Mouse (Mus musculus): Measurements from ENCODE around the gene Lsmem1. TPM values are rescaled to one million over a fixed set of nuclear protein-coding genes. Genes with fewer than 3 reads are reported as not detected.
A peak's percentile ranks its signal among the peaks of the same experiment; 100 is the strongest.

Lsmem1 gene
- 1 to 10 TPM in 1 of 4 experiments, under 1 TPM in 3; 0.66 to 1.5 (median 0.87) TPM for total RNA-seq (2022)

DNA sequence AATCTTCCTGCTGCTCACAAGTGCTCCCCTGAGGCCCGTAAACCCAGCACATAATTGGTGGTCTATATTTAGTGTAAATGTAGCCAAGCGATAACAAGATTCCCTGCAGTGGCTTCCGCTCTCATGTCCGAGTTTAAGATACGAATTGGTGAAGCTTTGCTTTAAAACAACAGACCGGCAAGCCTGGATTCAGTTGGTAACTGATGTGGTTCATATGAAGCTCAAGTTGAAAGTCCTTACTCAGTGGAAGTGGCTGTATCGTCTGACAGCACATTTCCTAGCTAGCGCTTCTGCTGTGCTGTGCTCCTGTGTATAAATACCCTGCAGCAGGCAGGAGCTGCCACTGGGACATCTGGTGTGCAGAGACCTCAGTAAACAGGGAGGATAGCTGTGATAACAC, at the start of gene Lsmem1:
TSS of gene Lsmem1 (minus strand) at position 189 of the 400 bp plus-strand sequence.
- DNase-seq (ENCODE audit: low spot score in 2 of 2): no peak

DNA sequence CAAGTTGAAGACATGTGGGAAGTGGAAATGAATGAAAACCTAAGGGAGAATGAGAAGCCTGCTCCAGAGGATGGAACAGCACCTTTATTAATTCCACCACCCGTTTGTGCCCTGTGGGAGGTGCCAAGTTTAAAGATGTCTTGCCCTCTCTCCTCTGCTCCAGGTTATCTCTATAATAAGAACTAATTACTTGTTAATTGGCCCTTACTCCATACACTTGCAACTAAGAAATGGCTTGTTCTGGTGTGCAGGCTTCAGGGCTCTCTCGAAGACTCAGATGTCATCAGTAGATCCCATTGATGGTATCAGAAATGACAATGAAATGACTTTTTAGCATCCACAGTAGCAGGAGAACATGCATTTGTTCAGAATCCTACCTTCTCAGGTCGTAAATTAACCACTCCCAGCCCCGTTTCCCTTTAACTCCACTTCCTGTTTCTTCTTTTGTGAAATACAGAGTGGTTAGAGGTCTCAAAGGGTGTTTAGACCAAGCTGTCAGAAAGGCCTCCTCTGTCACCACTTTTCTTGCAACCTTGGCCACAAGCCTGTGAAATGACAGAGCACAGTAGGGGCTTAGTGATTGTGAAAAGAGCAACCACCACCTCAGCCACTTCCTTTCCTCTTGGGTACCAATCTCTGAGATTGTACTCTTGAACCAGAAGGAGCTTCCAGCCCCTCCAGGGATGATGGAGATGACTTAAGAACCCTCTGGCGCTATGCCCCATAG, 49.3 kb upstream of the Lsmem1 start, which contains the start of gene Ifrd1:
TSS of gene Ifrd1 (minus strand) at position 51 of the 727 bp plus-strand sequence.
- DNase-seq (ENCODE audit: low spot score in 2 of 2): no peak

DNA sequence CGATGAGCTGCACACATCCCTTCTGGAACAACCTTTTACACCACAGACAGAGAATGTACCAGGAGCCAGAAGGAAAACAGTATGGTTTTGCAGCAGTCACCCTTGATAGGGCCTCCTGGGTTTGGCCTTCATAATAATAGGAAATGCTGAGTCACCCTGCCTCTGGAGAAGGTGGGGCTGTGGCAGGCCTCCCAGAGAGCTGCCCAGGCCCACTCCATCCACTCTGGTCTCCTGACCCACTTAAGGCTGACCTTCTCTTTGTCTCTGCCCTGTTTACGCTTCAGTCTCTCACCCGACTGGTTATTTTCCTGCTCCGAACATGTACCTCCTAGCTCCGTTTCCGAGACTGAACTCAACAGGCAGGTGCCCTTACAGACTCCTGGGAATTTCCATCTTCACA, 48.7 kb upstream of the Lsmem1 start:
- no peak for DNase-seq (ENCODE audit: low spot score in 2 of 2)

DNA sequence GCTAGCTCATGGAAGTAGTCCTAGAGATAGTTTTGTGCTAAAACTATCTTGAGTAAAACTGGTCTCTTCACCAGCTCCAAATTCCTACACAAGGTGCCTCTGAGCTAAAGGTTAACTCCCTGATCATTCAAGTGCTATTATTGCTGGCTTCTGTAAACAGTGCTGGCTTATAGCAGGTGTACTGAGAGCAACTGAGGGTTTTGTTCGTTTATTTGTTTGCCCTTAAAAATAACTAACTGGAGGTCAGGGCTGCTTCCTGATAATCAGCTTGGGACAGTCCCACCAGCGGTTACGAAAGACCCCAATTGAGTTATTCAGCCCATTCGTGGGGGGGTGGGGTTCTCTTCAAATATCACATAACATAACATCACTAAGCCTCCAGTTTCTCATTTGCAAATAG, 48.1 kb upstream of the Lsmem1 start:
- no peak for DNase-seq (ENCODE audit: low spot score in 2 of 2)

DNA sequence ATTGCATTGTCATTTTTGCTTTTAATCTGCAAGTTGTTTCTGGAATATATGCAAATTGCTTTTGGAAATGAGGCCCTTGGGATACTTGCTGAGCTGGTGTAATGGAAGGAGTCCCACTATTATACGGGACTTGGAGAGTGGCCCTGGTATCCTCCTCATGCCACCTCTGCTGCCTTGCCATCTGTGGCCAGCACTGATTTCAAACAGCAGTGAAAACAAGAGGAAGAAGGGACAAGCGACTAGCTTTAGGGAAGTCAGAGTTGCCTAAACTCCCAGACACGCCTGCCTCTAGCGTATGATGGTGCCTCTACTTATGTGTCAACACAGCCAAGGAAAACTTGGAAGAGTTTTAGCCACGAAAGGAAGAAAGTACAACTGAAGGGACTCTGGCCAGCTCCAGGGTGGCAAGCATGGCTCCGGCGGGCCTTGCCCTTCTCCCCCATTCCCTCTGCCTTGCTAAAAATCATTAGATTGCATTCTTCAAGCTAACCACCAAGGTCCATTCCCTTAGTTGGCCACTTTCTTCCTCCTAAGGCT, 46.2 kb upstream of the Lsmem1 start:
- DNase-seq (ENCODE audit: low spot score in 2 of 2): no peak

DNA sequence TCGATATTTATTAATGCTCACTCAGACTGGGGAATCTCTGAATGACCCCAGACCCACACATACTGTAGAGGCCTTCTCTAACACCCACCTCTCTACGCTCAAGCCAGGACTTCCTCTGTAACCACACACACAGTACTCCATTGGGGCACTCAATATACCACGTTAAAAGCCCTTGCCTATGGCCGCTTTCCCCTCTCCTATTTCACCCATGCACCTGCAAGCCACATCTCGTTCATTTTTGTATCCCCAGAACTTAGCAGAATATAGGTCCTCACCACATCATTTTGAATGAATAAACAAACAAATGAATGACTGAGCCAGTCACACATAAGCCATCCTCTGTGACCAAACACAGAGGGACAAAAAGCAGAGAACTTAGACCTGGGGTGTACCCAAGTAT, 45.6 kb upstream of the Lsmem1 start:
- no peak for DNase-seq (ENCODE audit: low spot score in 2 of 2)

DNA sequence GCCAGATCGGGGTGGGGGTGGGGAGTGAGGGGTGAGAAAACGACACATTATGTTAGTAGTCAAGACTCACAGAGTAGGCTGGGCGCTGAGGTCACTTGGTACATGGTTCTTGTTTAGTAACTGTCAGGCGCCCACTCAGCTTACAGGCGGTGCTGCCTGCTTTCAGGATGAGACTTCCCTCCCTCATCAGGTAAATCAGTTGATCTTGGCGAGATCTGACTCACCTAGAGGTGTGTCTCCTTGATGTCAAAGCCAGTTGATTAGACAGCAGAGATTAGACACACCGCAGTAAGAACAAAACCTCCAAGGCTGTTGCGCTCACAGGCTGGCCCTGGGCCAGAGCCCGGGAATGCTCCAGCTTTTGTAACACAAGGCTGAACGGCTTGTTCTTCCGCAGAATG, 44.5 kb upstream of the Lsmem1 start:
- DNase-seq (ENCODE audit: low spot score in 2 of 2): peak in 1 of 2 experiments; percentile 67

DNA sequence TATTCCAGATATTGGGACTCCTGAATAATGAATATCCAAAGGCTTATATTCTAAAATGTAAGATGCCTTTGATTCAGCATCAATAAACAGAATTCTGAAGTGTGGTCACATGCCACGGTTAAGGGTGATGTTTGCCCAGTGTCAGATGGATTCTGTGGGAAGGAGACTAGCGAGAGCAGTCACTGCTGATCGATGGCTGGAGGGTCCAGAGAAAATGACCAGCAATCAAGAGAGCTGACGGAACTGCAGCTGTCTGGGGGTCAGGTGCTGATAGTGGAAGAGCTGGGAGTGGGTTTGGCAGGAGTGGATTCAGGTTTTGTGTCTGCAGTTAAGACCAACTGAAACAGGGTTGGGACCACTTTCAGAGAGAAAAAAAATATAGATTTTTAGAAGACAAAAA, 44.0 kb upstream of the Lsmem1 start:
- DNase-seq (ENCODE audit: low spot score in 2 of 2): no peak

DNA sequence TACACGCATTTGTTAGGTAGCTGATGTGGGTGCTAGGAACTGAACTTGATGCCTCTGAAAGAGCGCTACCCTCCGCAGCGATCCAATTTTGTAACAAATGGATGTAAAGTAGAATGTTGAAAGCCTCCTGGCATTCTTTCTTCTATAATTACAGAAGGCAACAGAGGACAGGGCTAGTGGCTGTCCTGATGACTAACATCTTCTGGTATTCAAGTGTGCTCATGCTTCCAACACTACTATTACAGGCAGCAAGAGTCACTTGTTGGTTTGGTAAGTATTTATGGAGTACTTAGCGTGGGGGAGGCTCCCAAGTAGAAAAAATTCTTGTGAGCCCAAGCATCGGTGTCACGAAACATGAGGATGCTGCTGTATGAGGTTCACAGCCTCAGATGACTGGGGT, 39.9 kb upstream of the Lsmem1 start:
- no peak for DNase-seq (ENCODE audit: low spot score in 2 of 2)

DNA sequence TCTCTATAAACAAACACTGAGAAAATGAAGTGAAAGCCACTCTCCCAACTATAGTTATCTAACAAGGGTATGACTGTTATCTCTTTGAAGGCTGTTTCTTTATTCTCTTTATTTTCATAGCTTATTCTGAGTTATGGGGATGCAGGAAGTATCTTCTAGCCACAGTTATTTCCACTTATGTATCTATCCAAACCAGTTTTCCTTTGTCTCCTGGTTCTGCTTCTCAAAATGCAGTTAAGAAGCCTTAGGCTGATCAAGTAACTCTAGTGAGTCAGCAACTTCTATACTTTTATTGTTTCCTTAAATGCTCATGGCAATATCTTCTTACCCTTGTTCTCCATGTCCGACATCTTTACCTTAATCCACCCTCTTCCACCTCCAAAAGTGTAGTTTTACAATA, 32.9 kb upstream of the Lsmem1 start:
- no peak for DNase-seq (ENCODE audit: low spot score in 2 of 2)

DNA sequence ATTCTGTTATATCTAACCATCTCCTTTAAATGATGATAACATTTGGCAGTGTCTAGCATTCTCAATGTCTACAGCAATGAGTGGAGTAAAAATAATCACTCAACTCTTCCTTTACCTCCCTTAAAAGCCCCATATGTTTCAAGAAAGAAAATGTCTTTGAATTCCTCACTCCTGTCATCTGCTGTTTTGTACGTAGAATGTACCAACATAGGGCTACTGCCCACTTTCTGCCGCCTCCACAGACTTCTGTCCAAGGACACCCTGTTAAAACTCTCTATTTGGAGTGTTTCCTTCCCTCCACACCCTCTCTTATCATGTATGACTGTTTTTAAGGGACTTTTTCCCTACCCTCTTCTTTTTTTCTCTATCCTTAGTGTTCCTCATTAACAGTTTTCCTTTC, 32.3 kb upstream of the Lsmem1 start:
- DNase-seq (ENCODE audit: low spot score in 2 of 2): peak in 1 of 2 experiments; percentile 31

DNA sequence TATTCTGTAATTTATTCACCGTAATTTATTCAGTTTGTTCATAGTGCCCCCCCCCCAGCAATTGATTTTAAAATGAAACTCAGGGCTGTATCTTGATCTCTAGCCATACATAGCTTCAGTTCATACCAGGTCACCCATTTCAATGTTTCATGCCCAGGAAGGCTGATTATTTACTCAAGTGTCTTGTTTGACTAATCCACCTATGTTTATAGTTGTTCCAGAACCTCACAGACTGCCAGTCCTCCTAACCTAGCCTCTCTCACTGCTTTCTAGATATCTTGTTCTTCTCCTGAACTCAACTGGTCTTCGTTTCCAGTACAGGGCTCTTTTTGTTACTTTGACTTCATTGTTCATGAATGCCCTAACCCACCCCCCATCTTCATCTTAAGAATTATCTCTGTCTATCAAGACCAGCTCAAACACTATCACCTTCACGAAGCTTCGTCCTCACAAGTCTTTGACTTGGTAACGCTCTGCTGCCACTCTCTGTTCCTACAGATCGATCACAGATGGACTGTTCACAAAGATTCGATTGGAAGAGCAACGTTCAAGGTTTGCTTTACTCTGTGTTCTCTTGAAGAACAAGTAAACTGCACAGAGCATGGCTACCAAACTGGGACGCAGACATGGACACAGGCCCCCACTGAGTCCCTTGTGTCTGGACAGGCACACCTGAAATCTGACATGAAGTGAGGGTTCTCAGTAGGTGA, 25.0 kb upstream of the Lsmem1 start:
- DNase-seq (ENCODE audit: low spot score in 2 of 2): no peak

DNA sequence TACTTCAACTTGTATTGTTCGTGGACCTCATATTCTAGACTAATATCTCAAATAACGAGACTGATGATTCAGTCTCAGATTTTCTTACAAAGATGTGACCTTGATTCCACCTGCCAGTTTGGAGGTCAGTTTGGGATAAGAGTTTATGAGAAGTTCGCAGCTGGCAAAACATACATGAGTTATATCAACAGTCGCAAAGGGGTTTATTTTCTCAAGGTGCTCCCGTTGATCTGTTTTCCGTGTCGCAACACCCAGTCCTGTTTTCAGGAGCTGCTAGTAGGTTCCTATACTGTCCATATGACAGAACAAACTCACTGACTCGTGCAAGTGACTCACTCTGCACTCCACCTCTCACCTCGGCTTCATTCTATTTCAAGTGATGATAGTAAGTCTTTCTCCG, 24.4 kb upstream of the Lsmem1 start:
- DNase-seq (ENCODE audit: low spot score in 2 of 2): no peak

DNA sequence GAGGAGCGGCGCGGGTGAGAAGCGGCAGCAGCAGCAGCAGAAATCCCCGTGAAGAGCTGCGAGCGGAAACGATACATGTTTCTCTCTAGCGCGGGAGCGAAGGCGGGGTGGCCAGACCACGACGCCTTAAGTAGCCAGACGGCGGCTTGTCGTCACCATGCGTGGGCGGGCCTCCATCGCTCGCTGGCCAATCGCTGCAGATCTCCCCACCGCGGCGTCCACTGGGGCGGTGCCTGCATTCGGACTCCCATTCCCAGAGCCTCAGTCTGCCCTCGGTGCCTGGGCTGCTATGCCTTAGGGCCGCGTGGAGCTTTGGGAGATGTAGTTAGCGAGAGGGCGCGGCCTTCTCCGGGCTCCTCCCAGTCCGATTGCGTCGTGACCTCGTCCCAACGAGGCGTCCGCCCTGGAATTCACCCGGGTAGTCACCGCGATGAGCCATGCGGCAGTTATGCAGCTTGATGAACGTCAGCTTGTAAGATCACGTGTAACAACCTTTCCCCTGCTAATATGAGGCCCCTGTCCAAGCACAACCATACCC, 23.9 kb upstream of the Lsmem1 start:
- DNase-seq (ENCODE audit: low spot score in 2 of 2): peak; percentile 99 to 100

DNA sequence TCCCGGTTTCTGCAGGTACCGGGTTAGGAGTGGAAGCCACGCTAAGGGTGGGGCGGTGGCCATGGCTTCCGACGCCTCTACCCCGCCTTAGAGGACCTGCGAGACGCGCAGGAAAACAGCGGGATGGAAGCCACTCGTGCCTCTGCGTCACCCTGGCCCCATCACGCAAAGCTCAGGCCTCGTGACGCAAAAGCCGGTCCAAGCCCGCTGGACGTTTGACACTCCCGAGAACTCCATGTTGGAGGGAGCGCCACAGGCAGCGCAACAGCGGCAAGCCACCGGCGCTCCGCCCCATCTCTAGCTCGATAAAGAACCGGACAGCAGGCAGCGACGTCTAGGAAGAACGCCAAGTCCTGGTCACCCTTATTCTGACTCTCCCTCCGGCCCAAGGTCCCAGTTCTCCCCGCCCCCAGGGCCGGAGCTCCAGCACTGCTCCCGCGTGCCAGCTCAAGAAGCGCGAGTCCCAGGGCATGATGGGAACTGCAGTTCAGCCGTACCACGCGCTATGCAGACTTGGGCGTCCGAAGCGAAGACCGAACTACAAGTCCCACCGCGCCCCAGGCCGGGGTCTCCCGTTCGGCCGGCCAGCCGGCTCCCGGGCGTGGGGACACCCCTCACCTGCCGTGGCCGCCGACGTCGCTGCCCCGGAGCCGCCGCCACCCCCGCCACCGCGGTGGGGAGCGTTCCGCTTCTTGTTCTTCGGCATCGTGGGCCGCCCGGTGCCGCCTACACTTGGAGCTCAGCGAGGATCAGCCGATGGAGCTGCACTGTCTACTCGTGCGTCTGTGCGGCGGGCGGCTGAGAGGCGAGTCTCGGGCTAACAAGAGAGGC, 23.2 kb upstream of the Lsmem1 start:
- DNase-seq (ENCODE audit: low spot score in 2 of 2): peak; percentile 96

DNA sequence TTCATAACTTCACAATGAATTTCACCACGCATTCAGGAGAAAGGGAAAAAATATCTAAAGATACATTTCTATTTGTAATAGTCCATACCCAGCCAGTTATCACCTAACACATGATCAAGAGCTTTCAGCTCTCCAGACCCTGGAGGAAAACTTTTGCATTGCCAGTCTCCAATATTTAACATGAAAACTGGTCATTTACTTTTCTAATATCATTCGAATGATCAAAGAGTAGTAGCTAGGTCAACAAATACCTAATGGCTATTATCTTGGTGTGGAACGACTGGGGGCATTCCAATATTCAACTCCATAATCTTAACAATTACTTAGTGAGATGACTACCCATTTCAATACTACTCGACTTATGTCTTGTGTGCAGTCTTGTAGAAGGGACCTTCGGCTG, 22.3 kb upstream of the Lsmem1 start:
- DNase-seq (ENCODE audit: low spot score in 2 of 2): no peak

DNA sequence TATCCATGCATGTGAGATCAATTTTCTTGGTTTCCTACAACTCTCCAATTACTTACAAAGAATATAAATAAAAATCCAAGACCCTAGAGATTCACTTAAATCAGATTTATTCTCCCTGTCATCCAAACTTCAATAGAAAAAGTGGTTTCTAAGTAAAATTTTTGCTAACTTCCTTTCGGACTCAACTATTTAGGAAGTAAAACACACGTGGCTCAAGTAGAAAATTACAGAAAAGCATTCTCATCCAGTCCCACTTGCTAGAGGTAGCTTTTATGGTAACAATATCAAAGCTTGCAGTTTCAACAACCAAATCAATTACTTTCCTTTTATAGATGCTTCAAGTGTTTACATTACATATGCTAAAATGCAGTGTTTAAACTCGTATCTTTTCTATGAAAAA, 21.6 kb upstream of the Lsmem1 start:
- no peak for DNase-seq (ENCODE audit: low spot score in 2 of 2)

DNA sequence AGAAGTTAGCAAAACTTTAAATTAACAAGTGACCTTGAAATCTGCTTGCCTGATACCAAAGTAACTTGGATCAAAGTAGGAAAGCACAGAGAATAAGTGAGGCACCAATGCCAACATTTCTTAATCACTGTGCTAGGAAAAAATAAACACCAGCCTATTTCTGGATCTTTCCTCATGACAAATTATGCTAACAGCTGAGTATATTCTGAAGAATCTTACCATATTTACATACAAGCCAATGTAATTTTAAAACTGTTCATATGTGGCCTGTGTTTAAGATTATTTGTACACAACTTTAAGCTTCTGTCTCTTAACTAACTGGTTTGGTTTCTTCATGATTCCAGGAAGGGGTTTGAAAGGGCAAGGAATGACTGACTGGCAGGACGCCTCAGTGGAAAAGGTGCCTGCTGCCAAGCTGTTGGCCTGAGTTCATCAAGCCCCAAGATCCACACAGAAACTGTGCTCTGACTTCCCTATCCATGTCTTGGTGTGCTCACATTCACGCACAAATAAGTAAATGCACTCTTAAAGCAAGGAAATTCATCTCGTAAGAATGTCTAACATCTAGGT, 20.8 kb upstream of the Lsmem1 start:
- DNase-seq (ENCODE audit: low spot score in 2 of 2): no peak

DNA sequence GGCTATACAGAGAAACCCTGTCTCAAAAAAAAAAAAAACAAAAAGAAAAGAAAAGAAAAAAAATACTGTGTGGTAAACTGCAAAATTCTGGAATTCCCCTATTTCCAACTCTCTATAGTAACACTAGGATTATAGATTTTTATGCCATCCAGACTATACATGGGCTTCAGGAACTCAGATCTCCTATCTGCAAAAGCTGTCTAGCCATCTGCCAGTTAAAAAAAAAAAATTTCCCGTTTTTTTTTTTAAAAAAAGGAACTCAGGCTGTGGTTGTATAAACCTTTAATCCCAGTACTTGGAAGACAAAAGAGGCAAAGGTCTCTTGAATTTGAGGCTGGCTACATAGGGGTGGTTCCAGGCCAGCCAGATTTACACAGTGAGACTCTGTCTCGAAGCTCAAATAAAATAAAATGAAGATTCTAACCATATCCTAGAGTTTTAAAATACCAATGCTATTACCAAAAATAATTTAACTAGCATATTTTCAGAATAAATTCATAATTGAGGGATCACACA, 19.2 kb upstream of the Lsmem1 start:
- DNase-seq (ENCODE audit: low spot score in 2 of 2): no peak

DNA sequence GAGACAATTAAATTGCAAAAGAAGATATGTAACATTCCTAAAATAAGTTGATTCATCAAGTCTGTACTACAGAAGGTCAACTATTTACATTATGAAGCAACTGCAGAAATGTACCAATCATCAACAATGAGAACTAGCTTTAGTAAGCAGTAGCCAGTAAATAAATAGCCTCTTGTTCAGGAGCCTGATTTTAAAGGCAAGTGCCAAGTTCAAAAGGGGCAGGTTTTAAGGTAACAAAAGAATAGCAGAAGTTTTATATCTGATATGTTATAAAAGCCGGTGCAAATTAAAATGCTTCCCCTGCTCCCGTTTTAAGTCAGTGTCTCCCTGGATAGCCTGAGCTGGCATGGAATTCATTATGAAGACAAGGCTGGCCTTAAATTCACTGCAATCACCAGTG, 18.5 kb upstream of the Lsmem1 start:
- DNase-seq (ENCODE audit: low spot score in 2 of 2): no peak
